Mouse (Mus musculus) hindbrain, embryonic 16.5 days (tissue): Measurements from ENCODE around the gene Psd4. TPM values are rescaled to one million over a fixed set of nuclear protein-coding genes. Genes with fewer than 3 reads are reported as not detected.

Experiments used
- ATAC-seq: fragments of 200-750 bp; cut with Nextera tagmentation; 2 replicates; pipeline ENCODE4 v1.8.0; 2017; ENCODE audit warnings: moderate TSS enrichment, moderate library complexity
- H3K27ac ChIP-seq: fragments of 300-500 bp; sonication (generic); 2 replicates; pipeline ENCODE4 v1.5.1; 2014; ENCODE audit warnings: low read depth, mild to moderate bottlenecking, control low read depth, low read length, moderate library complexity
- H3K27me3 ChIP-seq: fragments of 300-500 bp; sonication (generic); replicated peaks from 2 replicates; pipeline ENCODE4 v1.6.1; 2014; ENCODE audit warnings: low read length; ENCODE audit not compliant: control insufficient read depth, insufficient read depth
- H3K36me3 ChIP-seq: fragments of 300-500 bp; sonication (generic); 2 replicates; pipeline ENCODE4 v1.6.1; 2014; ENCODE audit warnings: mild to moderate bottlenecking, low read length, moderate library complexity, mixed read lengths; ENCODE audit not compliant: control insufficient read depth, insufficient read depth
- H3K4me1 ChIP-seq: fragments of 300-500 bp; sonication (generic); 2 replicates; pipeline ENCODE4 v1.6.1; 2014; ENCODE audit warnings: low read depth, low read length; ENCODE audit not compliant: control insufficient read depth, insufficient read depth
- H3K4me2 ChIP-seq: fragments of 300-500 bp; sonication (generic); 2 replicates; pipeline ENCODE4 v1.6.1; 2014; ENCODE audit warnings: mild to moderate bottlenecking, low read length, control low read depth, moderate library complexity
- H3K4me3 ChIP-seq: fragments of 300-500 bp; sonication (generic); 2 replicates; pipeline ENCODE4 v1.5.1; 2014; ENCODE audit warnings: mild to moderate bottlenecking, low read length, control low read depth, moderate library complexity
- H3K9ac ChIP-seq: fragments of 300-500 bp; sonication (generic); 2 replicates; pipeline ENCODE4 v1.6.1; 2014; ENCODE audit warnings: low read depth, mild to moderate bottlenecking, control low read depth, low read length, moderate library complexity
- H3K9me3 ChIP-seq: fragments of 300-500 bp; sonication (generic); 2 replicates; pipeline ENCODE4 v1.6.1; 2014; ENCODE audit warnings: mild to moderate bottlenecking, low read length, moderate library complexity; ENCODE audit not compliant: control insufficient read depth
- WGBS: fragments of 180-500 bp; shearing (Covaris S2); extraction: QIAGEN DNeasy Blood & Tissue Kit; methylation state at CpG from one replicate; pipeline ENCODE4 v1.1.7; 2014; 5-methylcytosine and 5-hydroxymethylcytosine counted together
- polyA plus RNA-seq: library from polyadenylated mRNA; unstranded; fragments of >200 nt; fragmentation: Nextera tagmentation; extraction: Ambion mirVana; gene quantifications from 2 replicates; pipeline ENCODE4 v1.2.1, GENCODE M21; 2015

Psd4 gene
- polyA plus RNA-seq, 1 experiment from 2014 or later = 2.3 TPM

DNA sequence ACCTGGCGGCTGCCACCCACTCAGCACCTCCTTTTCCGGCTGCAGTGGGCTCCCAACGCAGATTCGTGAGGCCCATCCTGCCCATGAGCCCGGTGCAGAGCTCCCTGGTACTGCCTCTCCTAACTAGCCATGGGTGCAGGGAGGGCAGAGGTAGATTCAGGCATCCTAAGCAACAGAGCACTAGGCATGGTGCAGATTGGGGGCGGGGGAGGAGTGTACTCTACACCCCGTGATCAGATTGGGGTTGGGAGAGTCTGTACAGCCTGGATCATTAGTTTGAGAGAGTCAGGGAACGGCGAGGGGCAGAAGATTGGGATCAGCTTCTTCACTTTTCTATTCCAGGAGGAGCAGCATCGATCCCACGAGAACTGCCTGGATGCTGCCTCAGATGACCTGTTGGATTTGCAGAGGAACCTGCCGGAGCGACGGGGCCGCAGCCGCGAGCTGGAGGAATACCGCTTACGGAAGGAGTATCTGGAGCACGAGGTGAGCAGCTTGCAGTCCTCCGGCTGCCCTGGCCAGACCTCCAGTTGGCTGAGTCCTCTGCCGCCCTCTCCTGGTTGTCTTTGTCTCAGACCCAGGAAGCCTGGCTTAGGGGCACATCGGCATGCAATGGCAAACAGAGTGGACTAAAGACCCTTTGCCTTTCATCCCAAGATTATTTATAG, 38.1 kb downstream of the Psd4 start:
- ATAC-seq = peak; percentile 72
- Histone ChIP-seq H3K36me3 (no peaks in the 10 kb centered on the region), H3K4me1 (peaks cover 4% of the 10 kb centered on the region; the same call in 1 of the 2 replicates), H3K27ac (no peak overlapping the region), H3K27me3 (no peaks in the 10 kb centered on the region), H3K4me2 (peak overlapping the region; percentile 71), H3K9me3 (no peaks in the 10 kb centered on the region), H3K9ac (peak overlapping the region; percentile 19; the same call in 1 of the 2 replicates), H3K4me3 (peak overlapping the region; percentile 31)
- WGBS = 10% methylated on average over 22 of the region's 23 CpGs

DNA sequence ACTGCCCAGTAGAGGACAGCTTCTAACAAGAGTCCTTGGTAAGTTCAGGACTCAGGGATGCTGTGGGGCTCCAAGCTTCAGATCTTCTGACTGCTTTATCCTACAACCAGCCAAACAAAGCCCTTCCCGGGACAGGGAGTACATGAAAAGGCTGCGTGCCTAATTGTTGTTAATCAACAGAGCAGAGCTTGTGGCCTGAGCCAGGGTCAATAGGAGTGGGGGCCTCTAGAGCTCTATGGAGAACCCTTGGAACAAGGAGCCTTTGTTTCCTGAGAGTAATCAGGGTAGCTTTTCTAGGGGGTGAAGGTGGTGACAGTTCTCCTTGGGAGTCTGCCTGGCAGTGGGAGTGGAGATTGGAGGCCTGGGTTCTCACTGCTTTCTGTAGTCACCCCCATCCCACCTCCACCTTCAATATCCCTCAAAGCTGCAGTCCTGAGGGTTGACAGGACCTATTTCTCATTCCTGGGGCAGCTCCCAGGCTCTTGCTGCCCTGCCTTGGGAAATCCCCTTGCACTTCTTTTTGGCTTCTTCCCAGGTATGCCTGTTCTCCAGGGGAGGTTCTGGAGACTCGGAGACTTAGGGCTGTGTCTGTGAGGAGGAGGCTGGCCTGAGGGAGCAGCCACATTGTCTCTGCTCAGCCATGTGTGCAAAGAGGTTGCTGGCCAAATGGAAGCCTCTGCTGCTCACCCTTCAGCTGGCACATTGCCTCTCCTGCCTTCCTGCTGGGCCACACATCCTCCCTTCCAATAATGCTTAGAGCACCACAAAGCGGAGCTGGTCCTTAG, 40.5 kb downstream of the Psd4 start:
- no peaks in the 10 kb centered on the region for H3K36me3 ChIP-seq
- H3K9ac ChIP-seq = no peak overlapping the region
- 20% methylated on average over 4 of the region's 4 CpGs for WGBS
- H3K27ac ChIP-seq = no peak overlapping the region
- H3K4me2 ChIP-seq = no peak overlapping the region
- H3K4me1 ChIP-seq = peaks cover 4% of the 10 kb centered on the region; the same call in 1 of the 2 replicates
- no peaks in the 10 kb centered on the region for H3K9me3 ChIP-seq
- peak; percentile 55 for ATAC-seq
- no peaks in the 10 kb centered on the region for H3K27me3 ChIP-seq
- no peak overlapping the region for H3K4me3 ChIP-seq

DNA sequence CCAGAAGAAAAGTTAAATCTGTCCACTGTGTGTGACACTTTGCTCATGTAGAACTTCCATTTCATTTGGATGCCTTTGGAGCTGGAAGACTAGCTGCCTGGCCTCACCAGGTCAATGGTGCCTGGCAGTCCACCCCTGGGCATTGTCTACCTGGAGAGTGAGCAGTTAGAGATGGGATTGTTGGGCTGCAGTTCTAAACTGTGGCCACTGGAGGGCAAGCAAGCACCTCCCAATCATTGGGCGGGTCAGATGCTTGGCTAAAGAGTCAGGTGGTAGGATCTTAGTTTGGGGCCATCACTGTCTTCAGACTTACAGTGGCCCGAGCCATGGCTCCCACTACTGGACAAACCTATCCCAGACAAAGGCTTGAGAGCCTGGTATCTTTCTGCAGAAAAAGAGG, 41.8 kb downstream of the Psd4 start:
- no peaks in the 10 kb centered on the region for H3K36me3 ChIP-seq
- no peaks in the 10 kb centered on the region for H3K27me3 ChIP-seq
- no peaks in the 10 kb centered on the region for H3K9me3 ChIP-seq
- ATAC-seq = peak; percentile 55
- H3K9ac ChIP-seq = no peak overlapping the region
- H3K4me2 ChIP-seq = no peak overlapping the region
- no peak overlapping the region for H3K27ac ChIP-seq
- H3K4me1 ChIP-seq = peaks cover 4% of the 10 kb centered on the region; the same call in 1 of the 2 replicates
- 3% methylated on average over 2 of the region's 2 CpGs for WGBS
- H3K4me3 ChIP-seq = no peak overlapping the region

DNA sequence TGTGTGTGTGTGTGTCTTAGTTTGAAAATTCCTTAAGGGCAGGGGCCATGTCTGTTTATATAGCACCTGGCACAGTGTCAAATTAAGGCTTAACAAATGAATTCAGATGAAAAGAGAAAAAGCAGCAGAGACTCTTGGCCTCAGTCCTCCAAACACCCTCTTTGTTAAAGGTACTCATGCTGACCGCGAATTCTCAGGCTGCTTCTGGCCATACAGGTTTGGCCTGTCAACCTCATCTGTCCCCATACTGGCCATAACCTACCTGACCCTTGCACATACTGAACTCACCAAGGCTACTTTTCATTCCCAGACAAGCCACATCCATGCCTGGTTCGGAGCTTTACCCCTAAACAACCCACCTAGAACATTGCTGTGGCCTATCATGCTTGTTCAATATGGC, 45.8 kb downstream of the Psd4 start:
- no peaks in the 10 kb centered on the region for H3K9me3 ChIP-seq
- H3K27me3 ChIP-seq = no peaks in the 10 kb centered on the region
- H3K4me2 ChIP-seq = no peak overlapping the region
- peak overlapping the region; percentile 27; the same call in 1 of the 2 replicates for H3K27ac ChIP-seq
- H3K36me3 ChIP-seq = no peaks in the 10 kb centered on the region
- 78% methylated on average over 3 of the region's 3 CpGs for WGBS
- peaks cover 10% of the 10 kb centered on the region for H3K4me1 ChIP-seq
- no peak overlapping the region for H3K4me3 ChIP-seq
- no peak for ATAC-seq
- H3K9ac ChIP-seq = no peak overlapping the region

DNA sequence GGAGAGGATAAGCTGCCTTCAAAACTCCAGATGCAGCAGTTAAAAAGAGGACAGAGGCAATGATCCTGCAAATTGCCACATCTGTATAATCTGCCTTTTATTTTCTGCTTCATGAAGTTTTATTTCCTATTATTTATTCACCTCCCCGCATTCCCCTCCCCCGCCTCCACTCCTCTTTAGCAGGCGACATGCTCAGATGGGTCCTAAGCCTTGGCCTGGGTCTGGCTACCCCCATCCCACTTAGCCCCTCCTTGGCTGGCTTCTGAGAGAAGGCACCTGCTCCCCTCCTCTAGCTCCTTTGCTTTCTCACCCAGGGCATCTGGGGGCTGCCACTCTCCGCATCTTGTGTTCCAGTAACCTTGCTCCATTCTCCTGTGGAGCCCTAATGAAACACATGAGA, 46.3 kb downstream of the Psd4 start:
- H3K4me2 ChIP-seq = no peak overlapping the region
- no peaks in the 10 kb centered on the region for H3K9me3 ChIP-seq
- no peaks in the 10 kb centered on the region for H3K27me3 ChIP-seq
- H3K36me3 ChIP-seq = no peaks in the 10 kb centered on the region
- no peak overlapping the region; the same call in 1 of the 2 replicates for H3K27ac ChIP-seq
- no peak overlapping the region for H3K4me3 ChIP-seq
- H3K9ac ChIP-seq = no peak overlapping the region
- H3K4me1 ChIP-seq = peaks cover 10% of the 10 kb centered on the region
- 63% methylated on average over 4 of the region's 4 CpGs for WGBS
- no peak for ATAC-seq

DNA sequence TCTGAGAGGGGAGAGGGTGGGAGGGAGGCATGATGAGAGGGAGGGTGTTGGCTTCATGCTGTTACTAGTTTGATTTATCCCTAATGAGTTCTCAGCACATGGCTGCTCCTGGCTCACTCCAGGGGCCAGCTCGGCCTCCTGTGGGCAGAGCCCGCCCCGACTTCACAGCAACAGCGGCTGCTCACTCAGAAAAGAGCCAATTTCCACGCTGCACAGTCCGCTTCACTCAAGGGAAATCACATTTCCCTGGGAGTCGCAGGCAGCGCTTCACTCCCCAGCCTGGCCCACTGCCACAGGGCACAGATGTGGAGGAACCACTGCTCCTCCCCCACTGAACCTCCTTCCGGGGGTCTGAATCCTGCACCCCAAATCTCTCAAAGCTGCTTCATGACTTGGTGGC, 49.3 kb downstream of the Psd4 start:
- Histone ChIP-seq H3K9ac (peak overlapping the region; percentile 41; the same call in 1 of the 2 replicates), H3K27ac (peak overlapping the region; percentile 51), H3K4me1 (peaks cover 10% of the 10 kb centered on the region), H3K4me2 (no peak overlapping the region; the same call in 1 of the 2 replicates), H3K27me3 (no peaks in the 10 kb centered on the region), H3K9me3 (no peaks in the 10 kb centered on the region), H3K4me3 (no peak overlapping the region), H3K36me3 (no peaks in the 10 kb centered on the region)
- ATAC-seq = peak; percentile 84
- WGBS = 3% methylated on average over 9 of the region's 9 CpGs

GRCm38 (mm10) chr2:24417106-24417505, 49.7 kb downstream of the Psd4 start:
- 10% methylated on average over 2 of the region's 2 CpGs for WGBS
- Histone ChIP-seq H3K4me3 (no peak overlapping the region), H3K36me3 (no peaks in the 10 kb centered on the region), H3K4me1 (peaks cover 10% of the 10 kb centered on the region), H3K9ac (no peak overlapping the region; the same call in 1 of the 2 replicates), H3K4me2 (no peak overlapping the region; the same call in 1 of the 2 replicates), H3K27ac (peak overlapping the region; percentile 51), H3K27me3 (no peaks in the 10 kb centered on the region), H3K9me3 (no peaks in the 10 kb centered on the region)
- ATAC-seq = peak; percentile 48

GRCm38 (mm10) chr2:24417564-24417963, 50.2 kb downstream of the Psd4 start:
- ATAC-seq = no peak
- H3K27ac ChIP-seq = no peak overlapping the region
- H3K36me3 ChIP-seq = no peaks in the 10 kb centered on the region
- WGBS = 91% methylated on average over 4 of the region's 4 CpGs
- H3K4me1 ChIP-seq = peaks cover 10% of the 10 kb centered on the region
- no peak overlapping the region for H3K4me3 ChIP-seq
- no peaks in the 10 kb centered on the region for H3K9me3 ChIP-seq
- no peaks in the 10 kb centered on the region for H3K27me3 ChIP-seq
- H3K4me2 ChIP-seq = no peak overlapping the region
- no peak overlapping the region for H3K9ac ChIP-seq

DNA sequence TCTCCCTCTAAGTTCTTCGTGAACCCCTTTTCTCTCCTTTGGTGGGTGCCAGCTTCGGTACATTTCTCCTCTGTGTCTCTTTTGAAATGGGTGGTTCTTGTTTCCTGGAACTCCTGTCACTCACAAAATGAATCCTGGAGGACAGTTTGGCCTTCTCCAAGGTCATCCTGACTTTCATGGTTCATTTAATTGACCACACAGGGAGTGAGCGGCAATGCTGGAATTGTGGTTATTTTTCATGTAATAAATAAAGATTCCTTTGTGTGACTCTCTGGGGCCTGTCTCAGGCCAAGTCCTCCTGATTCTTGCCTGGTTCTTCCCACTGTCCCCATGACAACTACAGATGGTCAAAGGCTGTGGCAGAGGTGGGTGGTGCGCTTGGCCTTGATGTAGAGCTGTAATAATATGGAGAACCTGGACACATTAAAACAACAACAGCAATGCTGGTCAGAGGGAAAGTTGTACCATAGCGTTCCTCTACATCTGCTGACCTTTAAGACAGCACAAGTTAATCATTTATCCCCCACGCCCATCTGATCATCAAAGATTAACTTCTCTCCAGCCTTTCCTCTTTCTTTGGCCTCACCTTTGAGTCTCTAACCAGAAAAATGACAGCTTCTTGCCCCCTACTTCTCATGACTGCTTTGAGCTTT, 54.0 kb downstream of the Psd4 start:
- H3K9me3 ChIP-seq = no peaks in the 10 kb centered on the region
- no peaks in the 10 kb centered on the region for H3K27me3 ChIP-seq
- no peak overlapping the region for H3K27ac ChIP-seq
- peaks cover 8% of the 10 kb centered on the region for H3K4me1 ChIP-seq
- no peak overlapping the region for H3K4me3 ChIP-seq
- no peak for ATAC-seq
- no peaks in the 10 kb centered on the region for H3K36me3 ChIP-seq
- H3K4me2 ChIP-seq = no peak overlapping the region
- WGBS = 92% methylated on average over 6 of the region's 6 CpGs
- no peak overlapping the region for H3K9ac ChIP-seq
